Comparison of ENCODE assay signal across 9 mouse cellular contexts in genomic region chr12:36317036-36317819, GRCm38 (mm10). TPM values are rescaled to one million over a fixed set of nuclear protein-coding genes. Genes with fewer than 3 reads are reported as not detected.
DNase-seq lines count a peak whose midpoint lies in the region; ATAC-seq lines count a peak whose summit lies in the region.
"Had no signal": no experiment of that assay in that cellular context is flagged by ENCODE, and none has a peak within 500 bp of the region (broad histone marks: within the 10 kb centered on the region; RNA-seq: fewer than 3 reads in every experiment).

No protein-coding gene starts in this region.

- H3K4me3 ChIP-seq in heart, embryonic 12.5 days = peak overlapping the region; percentile 53
- H3K4me3 ChIP-seq: erythroblast, embryonic 14.5 days had no signal

- H3K9ac ChIP-seq in heart, embryonic 12.5 days = peak overlapping the region; percentile 62

- 0 out of 2 replicates have a peak, but pooled peaks have one; percentile 71 for ATAC-seq in heart, embryonic 12.5 days (ENCODE audit: insufficient number of reproducible peaks, low FRiP score)

- 0 out of 2 replicates have a peak, but pooled peaks cover 2% of the 10 kb centered on the region for H3K4me1 ChIP-seq in heart, embryonic 12.5 days (replicated peaks)

- DNase-seq in B cell, adult 2 months = peak; percentile 74 to 75
- peak; percentile 62 for DNase-seq in ZHBTc4 (ENCODE audit: low read depth, low spot score)
- peak; percentile 81 for DNase-seq in embryo, embryonic 11 days
- peak; percentile 33 for DNase-seq in kidney, adult 9 months
- DNase-seq in lung, postnatal 10 days = peak; percentile 37
- peak; percentile 10 for DNase-seq in ovary, postnatal 10 days (ENCODE audit: low spot score)
- peak; percentile 55 for DNase-seq in thymus, postnatal 4 days

- 4% methylated on average over 30 of the region's 30 CpGs for WGBS in heart, embryonic 12.5 days

- no peak overlapping the region for H3K27ac ChIP-seq in heart, embryonic 12.5 days (ENCODE audit: poor library complexity, severe bottlenecking)

- 0 out of 2 replicates have a peak, but pooled peaks cover 5% of the 10 kb centered on the region for H3K27me3 ChIP-seq in heart, embryonic 12.5 days (replicated peaks)

- peak overlapping the region; percentile 90 for H3K4me2 ChIP-seq in heart, embryonic 12.5 days

- H3K9me3 ChIP-seq in heart, embryonic 12.5 days (replicated peaks) = no peaks in the 10 kb centered on the region

- no peaks in the 10 kb centered on the region for H3K36me3 ChIP-seq in heart, embryonic 12.5 days

RNA-seq across cellular contexts. Expression of gene Sostdc1, which starts 3.3 kb away (rescaled TPM):
- polyA plus RNA-seq in heart, embryonic 12.5 days (2016; fragmentation: Nextera tagmentation; extraction: Ambion mirVana) = 0.31 and 0.59 TPM in 2 replicates
- polyA plus RNA-seq: erythroblast, embryonic 14.5 days had no signal

Comparison
In these comparisons a context has a peak if more than half of its experiments do, and no peak if none do; other contexts are left out.
1. DNase-seq: peak in every context shown above with its lines; median percentile 81 in embryo, embryonic 11 days; 74 in B cell, adult 2 months; 62 in ZHBTc4; 55 in thymus, postnatal 4 days; 37 in lung, postnatal 10 days; 33 in kidney, adult 9 months; 10 in ovary, postnatal 10 days.